Mouse (Mus musculus): ENCODE data around the gene Galntl6.

Galntl6 gene

GRCm38 (mm10) chr8:58253620-58254019 is 658.8 kb downstream of the Galntl6 start:
- DNase-seq: no peak

DNA sequence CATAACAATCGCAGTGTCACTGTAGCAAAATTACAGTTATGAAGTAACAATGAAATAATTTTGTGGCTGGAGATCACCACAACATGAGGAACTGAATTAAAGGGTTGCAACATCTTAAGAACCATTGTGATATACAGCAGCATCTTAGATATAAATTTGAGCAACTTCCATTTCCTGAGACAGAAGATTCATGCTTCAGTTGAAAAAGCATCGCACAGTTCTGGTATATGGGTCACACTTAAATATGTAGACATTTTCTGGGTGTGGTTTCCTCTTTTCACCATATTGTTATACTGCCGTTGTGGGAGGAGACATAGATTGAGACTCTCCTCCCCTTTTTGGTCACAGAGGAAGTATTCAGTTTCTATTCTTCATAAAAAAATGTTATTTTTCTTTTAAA is 667.6 kb downstream of the Galntl6 start:
- no peak for DNase-seq

GRCm38 (mm10) chr8:58234220-58234619 is 678.2 kb downstream of the Galntl6 start:
- DNase-seq: no peak

DNA sequence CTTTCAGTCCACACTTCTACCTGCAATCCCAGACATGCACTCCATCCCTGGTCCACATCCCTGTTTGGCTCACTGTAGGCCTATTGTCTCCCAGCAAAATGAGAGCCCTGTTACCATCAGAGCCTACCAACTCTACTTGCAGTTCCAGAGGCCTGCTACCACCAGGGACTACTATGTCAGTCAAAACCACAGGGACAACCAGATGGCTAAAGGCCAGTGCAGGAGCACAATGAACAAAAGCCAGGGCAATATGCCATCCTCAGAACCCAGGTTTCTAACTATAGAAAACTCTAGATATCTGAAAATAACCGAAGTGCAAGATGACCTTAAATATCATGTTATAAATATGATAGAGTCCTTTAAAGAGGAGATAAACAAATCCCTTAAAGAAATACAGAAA is 683.7 kb downstream of the Galntl6 start:
- peak; percentile 10 for DNase-seq

DNA sequence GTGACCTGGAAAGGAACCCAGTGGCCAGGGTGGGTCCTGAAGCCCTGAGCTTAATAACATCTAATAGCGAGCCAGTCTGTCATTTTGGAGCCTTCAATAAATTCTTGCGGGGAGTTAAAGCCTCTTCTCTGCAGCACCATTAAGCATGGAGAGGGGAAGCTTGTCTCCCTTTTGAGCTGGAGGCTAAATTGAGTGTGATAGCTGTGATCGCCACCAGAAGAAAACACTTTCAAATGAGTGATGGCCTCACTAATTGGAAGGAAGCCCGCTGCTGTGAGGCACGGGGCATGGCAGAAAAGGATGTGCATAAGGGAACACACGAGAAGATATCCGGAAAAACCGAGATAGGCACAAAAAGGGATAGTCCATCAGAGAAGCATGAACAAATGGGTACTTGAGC is 694.6 kb downstream of the Galntl6 start:
- no peak for DNase-seq

GRCm38 (mm10) chr8:58189694-58190093 is 722.7 kb downstream of the Galntl6 start:
- no peak for DNase-seq

DNA sequence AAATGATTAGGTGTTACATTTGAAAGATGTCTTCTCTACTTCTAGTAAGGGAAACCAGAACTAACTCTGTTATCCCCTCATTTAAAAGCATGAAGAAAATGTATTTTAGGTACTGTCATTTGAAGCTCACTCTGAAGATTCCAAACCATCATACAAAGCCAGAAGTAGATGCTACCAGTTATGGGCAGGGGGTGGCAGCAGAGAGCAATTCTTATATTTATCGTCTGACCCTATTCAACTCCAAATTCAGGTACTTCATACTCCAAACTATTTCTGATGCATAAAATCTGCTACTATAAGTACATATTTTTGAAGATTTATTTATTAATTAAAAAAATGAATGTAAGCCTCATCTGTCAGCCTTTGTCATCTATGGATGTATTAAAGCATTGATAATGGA is 765.5 kb downstream of the Galntl6 start:
- DNase-seq: peak; percentile 12

GRCm38 (mm10) chr8:58086733-58087132 is 825.7 kb downstream of the Galntl6 start:
- no peak for DNase-seq

DNA sequence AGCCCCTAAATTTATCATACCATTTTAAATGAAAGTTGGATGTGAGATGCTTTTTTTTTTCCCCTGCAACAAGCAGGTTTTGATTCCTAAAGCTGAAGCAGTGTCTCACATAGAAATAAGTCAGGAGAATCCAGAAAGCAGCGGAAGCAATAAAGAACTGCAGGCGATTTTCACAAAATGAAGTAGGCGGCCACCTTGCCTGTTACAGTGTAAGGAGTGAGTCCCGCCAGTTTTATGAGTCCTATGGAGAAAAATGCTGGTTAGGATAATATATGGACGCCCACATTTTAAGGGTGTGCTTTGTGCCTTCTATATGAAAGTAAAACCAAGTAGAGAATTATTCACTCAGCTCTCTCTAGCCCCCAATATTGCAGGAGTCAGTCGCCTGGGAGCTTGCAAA is 827.5 kb downstream of the Galntl6 start:
- no peak for DNase-seq

DNA sequence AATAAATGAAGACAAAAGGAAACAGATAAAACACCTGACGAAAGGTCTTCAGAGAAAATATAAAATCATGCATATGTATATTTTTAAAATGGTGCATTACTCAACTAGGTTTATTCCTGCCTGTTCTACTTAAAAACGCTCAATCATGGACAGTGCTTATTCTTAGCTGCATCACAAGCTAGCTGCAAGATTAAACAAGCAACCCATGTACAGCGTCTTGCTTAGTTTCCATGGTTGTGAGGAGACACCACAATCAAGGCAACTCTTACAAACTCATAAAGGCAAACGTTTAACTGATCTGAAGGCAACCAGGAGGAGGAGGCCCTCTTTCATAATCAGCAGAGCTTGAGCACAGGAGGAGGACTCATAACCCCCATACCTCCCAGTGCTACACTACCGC is 830.7 kb downstream of the Galntl6 start:
- DNase-seq: no peak

GRCm38 (mm10) chr8:58074611-58075010 is 837.8 kb downstream of the Galntl6 start:
- no peak for DNase-seq

- DNase-seq: no peak
Measured at GRCm38 (mm10) chr8:58073733-58074132, 838.7 kb downstream of the Galntl6 start.

- no peak for DNase-seq
Measured at GRCm38 (mm10) chr8:58032271-58032670, 880.2 kb downstream of the Galntl6 start.

DNA sequence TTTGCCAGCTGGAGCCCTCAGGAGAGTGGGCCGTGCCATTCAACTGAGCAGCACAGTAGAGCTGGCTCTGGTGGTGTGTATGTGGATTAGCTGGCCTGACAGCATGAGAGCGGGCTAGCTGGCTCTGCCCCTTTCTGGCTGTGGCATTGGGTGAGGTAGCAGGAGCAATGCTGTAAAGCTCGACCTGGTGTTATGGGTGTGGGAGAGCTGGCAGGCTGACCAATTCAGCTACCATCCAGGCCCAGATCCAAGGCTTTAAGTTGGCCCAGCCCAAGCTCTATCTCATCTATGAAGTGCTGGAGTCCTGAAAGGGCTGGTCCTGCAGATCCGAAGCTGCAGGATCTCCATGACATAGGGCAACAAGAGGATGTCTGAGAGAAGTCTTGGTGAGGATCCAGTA is 886.9 kb downstream of the Galntl6 start:
- peak; percentile 32 for DNase-seq

GRCm38 (mm10) chr8:58025094-58025493 is 887.3 kb downstream of the Galntl6 start:
- DNase-seq: no peak

DNA sequence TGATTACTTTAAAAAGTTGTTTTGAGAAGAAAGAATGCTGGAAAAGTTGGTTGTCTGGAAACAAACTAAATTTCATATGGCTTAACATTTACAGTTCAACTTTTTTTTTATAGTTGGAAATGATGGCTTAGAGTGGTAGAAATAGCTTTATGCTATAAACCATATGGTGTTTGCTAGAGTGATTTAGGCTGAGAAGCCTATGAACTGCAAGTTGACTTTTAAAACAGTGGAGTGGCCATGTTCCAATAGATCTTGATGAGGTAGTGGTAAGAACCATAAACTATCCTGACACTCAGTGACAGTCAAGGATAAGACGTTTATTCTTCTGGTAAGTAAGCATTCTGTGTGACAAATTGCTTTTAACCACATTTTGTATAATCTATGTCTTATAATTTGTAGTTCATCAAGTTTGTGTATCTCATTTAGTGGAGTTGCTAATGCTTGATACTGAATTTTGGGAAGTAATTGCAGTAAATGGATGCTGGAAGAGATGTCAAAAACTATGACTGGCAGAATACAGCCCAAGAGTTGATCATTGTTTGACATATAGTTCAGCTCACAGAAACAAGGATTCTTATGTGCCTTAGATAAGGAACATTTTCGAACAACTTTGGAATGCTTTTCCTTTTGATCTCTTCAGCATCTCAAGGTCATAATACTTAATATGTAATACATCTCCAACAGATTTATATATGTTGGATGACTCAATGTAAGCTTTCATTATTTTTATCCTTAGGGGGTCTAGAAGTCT is 888.8 kb downstream of the Galntl6 start:
- no peak for DNase-seq

GRCm38 (mm10) chr8:57989428-57990171 is 922.8 kb downstream of the Galntl6 start:
- no peak for DNase-seq

- DNase-seq: no peak
Measured at GRCm38 (mm10) chr8:57977372-57977771, 935.1 kb downstream of the Galntl6 start.

DNA sequence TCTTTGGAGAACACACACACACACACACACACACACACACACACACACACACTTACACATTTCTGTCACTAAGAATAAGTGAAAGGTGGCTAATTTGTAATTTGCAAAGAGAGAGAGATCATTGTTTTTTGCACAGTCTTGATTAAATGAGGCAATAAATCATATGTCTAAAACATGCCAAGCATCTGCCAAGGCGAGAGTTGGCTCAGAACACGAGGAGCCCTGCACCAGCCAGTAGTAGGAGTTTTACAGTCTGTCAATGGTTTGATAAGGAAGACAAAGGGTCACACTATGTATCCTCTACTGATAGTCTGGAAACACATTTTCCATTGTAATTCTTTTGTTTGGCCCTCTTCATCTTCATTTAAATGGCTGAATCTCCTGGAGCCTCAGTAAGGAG is 938.3 kb downstream of the Galntl6 start:
- DNase-seq: no peak

GRCm38 (mm10) chr8:57972832-57973231 is 939.6 kb downstream of the Galntl6 start:
- DNase-seq: no peak

DNA sequence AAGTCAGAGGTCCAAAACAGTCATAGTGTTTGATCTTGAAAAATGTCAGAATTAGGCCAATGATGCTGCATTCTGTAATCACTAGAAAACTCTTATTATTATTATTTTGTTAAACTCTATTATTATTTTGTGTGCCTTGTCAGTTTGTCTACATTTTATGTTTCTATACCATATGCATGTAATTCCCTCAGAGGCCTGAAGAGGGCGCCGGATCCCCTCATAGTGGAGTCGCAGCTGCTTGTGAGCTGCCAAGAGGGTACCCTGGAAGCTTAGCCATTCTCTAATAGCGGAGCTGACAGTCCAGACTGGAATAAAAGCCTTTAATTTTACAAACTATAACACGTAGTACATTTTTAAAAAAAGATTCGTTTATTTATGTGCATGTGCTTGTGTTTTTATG is 945.8 kb downstream of the Galntl6 start:
- DNase-seq: no peak

- DNase-seq: no peak
Measured at GRCm38 (mm10) chr8:57965508-57965907, 946.9 kb downstream of the Galntl6 start.

- peak; percentile 94 for DNase-seq
Measured at GRCm38 (mm10) chr8:57962286-57963110, 949.9 kb downstream of the Galntl6 start.

DNA sequence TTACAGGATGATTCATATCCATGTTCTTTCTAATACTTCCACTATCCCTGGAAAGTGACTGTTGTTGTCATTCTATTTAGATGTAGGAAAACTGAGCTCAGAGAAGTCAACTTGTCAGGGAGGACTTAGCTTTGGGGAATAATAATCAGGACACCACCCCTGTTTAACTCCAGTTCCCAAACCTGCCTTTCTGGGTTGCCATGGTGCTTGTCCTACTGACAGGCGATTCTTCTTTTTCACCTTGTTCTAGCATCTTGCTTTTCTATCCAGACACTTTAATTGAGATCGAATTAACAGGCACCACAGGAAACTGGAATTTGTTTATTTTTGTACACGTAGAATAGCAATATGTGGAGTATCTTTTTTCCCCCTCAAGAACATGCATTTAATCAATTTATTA is 953.3 kb downstream of the Galntl6 start:
- DNase-seq: no peak
